Mouse (Mus musculus) intestine, postnatal 0 days (tissue): ENCODE measurements around the gene Tnfrsf18. TPM values are rescaled to one million over a fixed set of nuclear protein-coding genes. Genes with fewer than 3 reads are reported as not detected.

Experiments used
- ATAC-seq: fragments of 200-750 bp; cut with Nextera tagmentation; 2 replicates; pipeline ENCODE4 v1.8.0; 2017; ENCODE audit warnings: mild to moderate bottlenecking, moderate TSS enrichment, moderate library complexity
- H3K27ac ChIP-seq: fragments of 300-500 bp; sonication (generic); 2 replicates; pipeline ENCODE4 v1.5.1; 2014; ENCODE audit warnings: mild to moderate bottlenecking, low read depth, low read length, moderate library complexity
- H3K27me3 ChIP-seq: fragments of 300-500 bp; sonication (generic); replicated peaks from 2 replicates; pipeline ENCODE4 v1.6.1; 2014; ENCODE audit warnings: low read length, mixed read lengths; ENCODE audit not compliant: control insufficient read depth, insufficient read depth
- H3K36me3 ChIP-seq: fragments of 300-500 bp; sonication (generic); 2 replicates; pipeline ENCODE4 v1.6.1; 2014; ENCODE audit warnings: mild to moderate bottlenecking, moderate library complexity; ENCODE audit not compliant: control insufficient read depth, insufficient read depth
- H3K4me1 ChIP-seq: fragments of 300-500 bp; sonication (generic); replicated peaks from 2 replicates; pipeline ENCODE4 v1.6.1; 2014; ENCODE audit warnings: antibody characterized with exemption, low read length, mixed read lengths; ENCODE audit not compliant: control insufficient read depth, insufficient read depth
- H3K4me2 ChIP-seq: fragments of 300-500 bp; sonication (generic); replicated peaks from 2 replicates; pipeline ENCODE4 v1.6.1; 2014; ENCODE audit warnings: low read depth, mild to moderate bottlenecking, moderate library complexity
- H3K4me3 ChIP-seq: fragments of 300-500 bp; sonication (generic); 2 replicates; pipeline ENCODE4 v1.5.1; 2014; ENCODE audit warnings: low read depth, low read length
- H3K9ac ChIP-seq: fragments of 300-500 bp; sonication (generic); 2 replicates; pipeline ENCODE4 v1.6.1; 2014; ENCODE audit warnings: mild to moderate bottlenecking, low read depth, low read length
- H3K9me3 ChIP-seq: fragments of 300-500 bp; sonication (generic); 2 replicates; pipeline ENCODE4 v1.6.1; 2016; ENCODE audit warnings: mixed run types; ENCODE audit not compliant: control insufficient read depth
- CTCF ChIP-seq: sonication (generic); IDR thresholded peaks from 2 replicates; pipeline ENCODE4 v1.5.1; 2016; ENCODE audit warnings: low read depth, mild to moderate bottlenecking, control low read depth, antibody characterized with exemption, moderate library complexity
- WGBS: fragments of 180-500 bp; shearing (Covaris S2); extraction: QIAGEN DNeasy Blood & Tissue Kit; methylation state at CpG from one replicate; pipeline ENCODE4 v1.1.7; 2014; 5-methylcytosine and 5-hydroxymethylcytosine counted together
- microRNA counts: library from miRNA; unstranded; fragments of <30 nt; microRNA quantifications from one replicate; lab custom pipeline; 2016
- microRNA-seq: library from miRNA; unstranded; fragments of <30 nt; microRNA quantifications from one replicate; pipeline ENCODE4, GENCODE M21; 2016
- polyA plus RNA-seq: library from polyadenylated mRNA; unstranded; fragments of >200 nt; fragmentation: Nextera tagmentation; extraction: Ambion mirVana; gene quantifications from 2 replicates; pipeline ENCODE4 v1.2.1, GENCODE M21; 2015

The Tnfrsf18 gene
- polyA plus RNA-seq, 1 experiment from 2014 or later: 0.56 TPM

DNA sequence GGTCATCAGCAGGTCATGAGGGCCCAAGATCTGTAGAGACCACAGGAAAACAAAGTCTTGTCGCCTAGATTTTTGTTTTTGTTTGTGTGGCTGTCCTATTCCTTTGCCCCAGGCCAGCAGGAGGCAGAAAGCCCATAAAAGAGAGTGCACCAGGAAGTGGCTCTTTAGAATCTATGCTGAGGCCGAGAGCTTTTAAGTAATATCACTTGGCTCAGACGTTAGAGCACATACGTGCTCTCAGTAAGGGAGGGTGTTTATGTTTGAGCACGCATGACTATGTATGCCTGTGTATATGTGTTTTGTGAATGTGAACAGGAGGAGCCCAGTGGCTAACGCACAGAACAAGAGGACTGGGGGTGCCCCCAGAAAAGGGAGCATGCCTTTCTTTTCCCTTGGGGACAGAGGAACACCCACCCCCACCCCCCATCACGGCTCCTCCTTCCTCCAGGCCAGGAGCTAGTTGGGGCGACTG, 51.0 kb downstream of the Tnfrsf18 start:
- H3K9ac ChIP-seq: peak overlapping the region; percentile 50; the same call in 1 of the 2 replicates
- peak overlapping the region; percentile 85 for H3K4me2 ChIP-seq
- peak; percentile 57 for ATAC-seq
- H3K4me3 ChIP-seq: peak overlapping the region; percentile 47
- no peaks in the 10 kb centered on the region for H3K36me3 ChIP-seq
- WGBS: 2% methylated on average over 8 of the region's 8 CpGs
- no peaks in the 10 kb centered on the region for H3K9me3 ChIP-seq
- 0 out of 2 replicates have a peak, but pooled peaks cover 10% of the 10 kb centered on the region for H3K4me1 ChIP-seq
- peak overlapping the region; percentile 91 for H3K27ac ChIP-seq
- H3K27me3 ChIP-seq: 0 out of 2 replicates have a peak, but pooled peaks cover 4% of the 10 kb centered on the region
- TF ChIP-seq CTCF: peak; percentile 62

DNA sequence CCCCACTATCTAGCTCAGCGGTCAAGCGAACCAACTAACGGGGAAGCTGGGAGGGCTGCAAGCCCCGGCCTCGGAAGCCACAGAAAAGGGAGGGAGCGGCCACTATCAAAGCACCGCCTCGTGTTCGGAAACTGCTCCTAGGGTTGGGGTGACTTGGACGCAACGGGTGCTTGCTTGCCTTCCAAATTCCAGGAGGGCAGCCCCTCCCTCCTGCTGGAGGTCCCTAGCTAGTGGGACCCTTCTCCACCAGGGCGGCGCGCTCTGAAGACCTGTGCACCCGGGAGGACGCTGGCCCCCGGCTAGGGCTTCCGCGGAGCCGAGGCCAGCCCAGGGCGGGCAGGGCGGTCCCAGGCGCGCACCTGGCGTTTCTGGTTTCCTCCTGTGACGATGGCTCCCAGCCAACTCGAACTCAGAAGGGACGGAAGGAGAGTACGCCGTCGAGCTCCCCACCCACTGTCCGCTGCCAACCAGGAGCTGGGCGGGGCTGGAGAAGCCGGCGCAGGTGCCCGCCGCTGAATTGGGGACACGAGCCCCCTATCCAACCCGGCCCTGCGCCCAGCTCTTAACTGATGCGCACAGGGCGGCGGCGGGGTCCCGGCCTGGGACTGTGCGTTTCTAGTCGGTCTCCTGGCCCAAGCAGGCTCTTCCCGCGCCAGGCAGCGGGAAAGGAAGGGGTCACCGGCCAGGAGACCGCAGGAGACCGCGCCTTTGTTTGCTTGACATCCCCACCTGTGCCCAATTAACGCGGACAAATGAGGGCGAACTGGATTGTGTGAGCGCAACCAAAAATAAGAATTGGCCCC, 51.7 kb downstream of the Tnfrsf18 start:
- peak; percentile 87 for ATAC-seq
- H3K4me3 ChIP-seq: peak overlapping the region; percentile 47
- under 1% methylated on average over 58 of the region's 58 CpGs for WGBS
- no peaks in the 10 kb centered on the region for H3K9me3 ChIP-seq
- 0 out of 2 replicates have a peak, but pooled peaks cover 15% of the 10 kb centered on the region for H3K4me1 ChIP-seq
- H3K36me3 ChIP-seq: no peaks in the 10 kb centered on the region
- H3K4me2 ChIP-seq: peak overlapping the region; percentile 85
- TF ChIP-seq CTCF: peak; percentile 57
- H3K9ac ChIP-seq: peak overlapping the region; percentile 50
- H3K27ac ChIP-seq: peak overlapping the region; percentile 91
- H3K27me3 ChIP-seq: 0 out of 2 replicates have a peak, but pooled peaks cover 4% of the 10 kb centered on the region

MicroRNA genes within 50 kb of the gene (microRNA counts, 519-probe panel; counts per million panel counts)
- 5,548 counts per million, percentile 92 among the panel's probes with 10 or more counts for microRNA mmu-miR-200a (lab: Ali Mortazavi, UCI)
- 6,052 counts per million, percentile 97 among the panel's probes with 10 or more counts for microRNA mmu-miR-200b (lab: Ali Mortazavi, UCI)
- 6,396 counts per million, percentile 100 among the panel's probes with 10 or more counts for microRNA mmu-miR-429 (lab: Ali Mortazavi, UCI)

Small RNAs within 50 kb of the gene (microRNA-seq; reads per million reads assigned to microRNA genes)
- gene Mir200a (3,855 reads per million, percentile 89 among the genes with 10 or more reads in this experiment), gene Mir200b (36,869 reads per million, percentile 99 among the genes with 10 or more reads in this experiment), gene Mir429 (44,775 reads per million, percentile 99 among the genes with 10 or more reads in this experiment)

Other genes starting within 250 kb of the Tnfrsf18 start
- gene Tmem88b, start 240.3 kb upstream of the Tnfrsf18 start, polyA plus RNA-seq: 0.64 and 0.68 TPM in 2 replicates
- not detected in 2 replicates for gene Ankrd65, start 235.7 kb upstream of the Tnfrsf18 start, polyA plus RNA-seq
- 203 and 212 TPM in 2 replicates for gene Mrpl20, start 223.3 kb upstream of the Tnfrsf18 start, polyA plus RNA-seq
- 54.7 and 65.1 TPM in 2 replicates for gene Ccnl2, start 213.7 kb upstream of the Tnfrsf18 start, polyA plus RNA-seq
- gene Aurkaip1, start 194.9 kb upstream of the Tnfrsf18 start, polyA plus RNA-seq: 152 and 153 TPM in 2 replicates
- 38.5 and 39.9 TPM in 2 replicates for gene Mxra8, start 186.5 kb upstream of the Tnfrsf18 start, polyA plus RNA-seq
- 6.3 and 6.5 TPM in 2 replicates for gene Dvl1, start 178.8 kb upstream of the Tnfrsf18 start, polyA plus RNA-seq
- 0.16 and 0.22 TPM in 2 replicates for gene Tas1r3, start 162.8 kb upstream of the Tnfrsf18 start, polyA plus RNA-seq
- 17.4 and 19.2 TPM in 2 replicates for gene Cptp, start 156.7 kb upstream of the Tnfrsf18 start, polyA plus RNA-seq
- gene Ints11, start 156.6 kb upstream of the Tnfrsf18 start, polyA plus RNA-seq: 19.9 and 20.9 TPM in 2 replicates
- 23.6 and 23.8 TPM in 2 replicates for gene Pusl1, start 134.4 kb upstream of the Tnfrsf18 start, polyA plus RNA-seq
- 4.4 TPM in 2 replicates for gene Acap3, start 134.3 kb upstream of the Tnfrsf18 start, polyA plus RNA-seq
- 101 and 104 TPM in 2 replicates for gene Ube2j2, start 82.3 kb upstream of the Tnfrsf18 start, polyA plus RNA-seq
- gene C1qtnf12, start 63.8 kb upstream of the Tnfrsf18 start, polyA plus RNA-seq: 129 and 138 TPM in 2 replicates
- gene B3galt6, start 33.5 kb upstream of the Tnfrsf18 start, polyA plus RNA-seq: 5.8 and 6.0 TPM in 2 replicates
- 219 and 222 TPM in 2 replicates for gene Sdf4, start 33.3 kb upstream of the Tnfrsf18 start, polyA plus RNA-seq
- 0.14 and 0.35 TPM in 2 replicates for gene Tnfrsf4, start 12.3 kb upstream of the Tnfrsf18 start, polyA plus RNA-seq
- 2.1 and 2.6 TPM in 2 replicates for gene Ttll10, start 33.2 kb downstream of the Tnfrsf18 start, polyA plus RNA-seq
- 3.4 and 3.5 TPM in 2 replicates for gene 9430015G10Rik, start 83.8 kb downstream of the Tnfrsf18 start, polyA plus RNA-seq
- not detected in 2 replicates for gene Rnf223, start 104.3 kb downstream of the Tnfrsf18 start, polyA plus RNA-seq
- gene Agrn, start 171.3 kb downstream of the Tnfrsf18 start, polyA plus RNA-seq: 15.1 and 17.7 TPM in 2 replicates
- 36.0 and 40.5 TPM in 2 replicates for gene Isg15, start 174.7 kb downstream of the Tnfrsf18 start, polyA plus RNA-seq
- 0.85 and 0.93 TPM in 2 replicates for gene AW011738, start 177.1 kb downstream of the Tnfrsf18 start, polyA plus RNA-seq
- 0.39 and 0.47 TPM in 2 replicates for gene Perm1, start 189.7 kb downstream of the Tnfrsf18 start, polyA plus RNA-seq
- 8.3 and 8.6 TPM in 2 replicates for gene Plekhn1, start 208.7 kb downstream of the Tnfrsf18 start, polyA plus RNA-seq
- 19.9 and 20.4 TPM in 2 replicates for gene Noc2l, start 209.8 kb downstream of the Tnfrsf18 start, polyA plus RNA-seq
- gene Samd11, start 229.5 kb downstream of the Tnfrsf18 start, polyA plus RNA-seq: 0.18 TPM in 1 of 2 replicates, not detected in the other